Mouse (Mus musculus) hindbrain, embryonic 13.5 days (tissue): Measurements from ENCODE around the gene Hdgfl2. TPM values are rescaled to one million over a fixed set of nuclear protein-coding genes. Genes with fewer than 3 reads are reported as not detected.
A peak's percentile ranks its signal among the peaks of the same experiment; 100 is the strongest.

Experiments
- ATAC-seq: fragments of 200-750 bp; cut with Nextera tagmentation; 2 replicates; pipeline ENCODE4 v1.8.0; 2017; ENCODE audit warnings: moderate TSS enrichment; ENCODE audit not compliant: low FRiP score
- H3K27ac ChIP-seq: fragments of 300-500 bp; sonication (generic); 2 replicates; pipeline ENCODE4 v1.5.1; 2015; ENCODE audit warnings: inconsistent platforms, mild to moderate bottlenecking, moderate library complexity
- H3K27me3 ChIP-seq: fragments of 300-500 bp; sonication (generic); 2 replicates; pipeline ENCODE4 v1.6.1; 2015; ENCODE audit warnings: mild to moderate bottlenecking, inconsistent platforms
- H3K36me3 ChIP-seq: fragments of 300-500 bp; sonication (generic); 2 replicates; pipeline ENCODE4 v1.6.1; 2015; ENCODE audit warnings: mild to moderate bottlenecking, inconsistent platforms
- H3K4me1 ChIP-seq: fragments of 300-500 bp; sonication (generic); replicated peaks from 2 replicates; pipeline ENCODE4 v1.6.1; 2015; ENCODE audit warnings: inconsistent platforms
- H3K4me2 ChIP-seq: fragments of 300-500 bp; sonication (generic); 2 replicates; pipeline ENCODE4 v1.6.1; 2015; ENCODE audit warnings: inconsistent platforms, mild to moderate bottlenecking, moderate library complexity
- H3K4me3 ChIP-seq: fragments of 300-500 bp; sonication (generic); 2 replicates; pipeline ENCODE4 v1.5.1; 2015; ENCODE audit warnings: mild to moderate bottlenecking, inconsistent platforms
- H3K9ac ChIP-seq: fragments of 300-500 bp; sonication (generic); 2 replicates; pipeline ENCODE4 v1.6.1; 2015; ENCODE audit warnings: mild to moderate bottlenecking, inconsistent platforms
- H3K9me3 ChIP-seq: fragments of 300-500 bp; sonication (generic); 2 replicates; pipeline ENCODE4 v1.6.1; 2016; ENCODE audit warnings: inconsistent platforms
- WGBS: fragments of 180-500 bp; shearing (Covaris S2); methylation state at CpG from one replicate; pipeline ENCODE4 v1.1.7; 2015; 5-methylcytosine and 5-hydroxymethylcytosine counted together
- polyA plus RNA-seq: library from polyadenylated mRNA; unstranded; fragments of >200 nt; fragmentation: Nextera tagmentation; extraction: Ambion mirVana; gene quantifications from 2 replicates; pipeline ENCODE4 v1.2.1, GENCODE M21; 2015

The Hdgfl2 gene
- polyA plus RNA-seq, 1 experiment from 2014 or later = 150 TPM

DNA sequence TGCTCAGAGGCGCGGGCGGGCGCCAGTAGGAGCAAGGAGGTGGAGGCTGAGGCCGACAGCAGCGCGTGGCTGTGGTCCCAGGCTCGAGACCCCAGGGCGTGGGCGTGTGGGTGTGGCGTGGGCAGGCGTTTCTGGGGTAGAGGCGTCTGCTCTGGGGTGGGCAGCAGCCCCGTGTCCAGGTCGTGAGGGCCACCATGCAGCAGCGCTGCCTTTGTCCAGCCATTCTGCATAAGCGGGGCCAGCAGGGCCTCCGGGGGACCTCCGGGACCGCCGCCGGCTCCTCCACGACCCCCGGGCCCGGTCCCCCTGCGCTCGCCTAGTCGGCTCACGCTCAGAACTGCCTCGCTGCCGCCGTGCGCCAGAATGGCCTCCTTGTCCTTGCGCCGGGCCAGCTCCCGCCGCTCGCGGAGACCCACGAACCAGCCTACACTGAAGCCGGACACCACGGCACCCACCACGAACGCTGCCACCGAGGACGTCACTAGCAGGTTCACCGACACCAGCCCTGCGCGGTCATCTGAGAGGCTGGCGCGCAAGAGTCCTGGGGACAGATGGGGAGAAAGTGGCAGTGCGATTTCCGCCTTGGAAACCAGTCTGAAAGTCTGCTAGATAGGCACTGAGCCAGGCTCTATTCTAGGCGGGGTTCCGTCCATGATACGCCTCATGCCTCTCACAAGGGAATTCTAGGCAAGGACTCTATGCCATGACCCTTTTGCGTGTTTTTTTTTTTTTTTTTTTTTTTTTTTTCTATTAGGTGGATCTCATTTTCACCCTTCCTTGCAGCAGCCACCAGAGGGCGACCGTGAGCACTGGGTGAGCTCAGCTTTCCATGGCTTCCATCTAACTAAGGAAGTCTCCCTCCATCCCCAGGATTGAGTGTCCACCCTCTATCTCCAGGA, 45.2 kb downstream of the Hdgfl2 start:
- H3K4me2 ChIP-seq = peak overlapping the region; percentile 40
- no peak overlapping the region for H3K27ac ChIP-seq
- H3K9me3 ChIP-seq = peaks cover 13% of the 10 kb centered on the region
- no peak overlapping the region; the same call in 1 of the 2 replicates for H3K9ac ChIP-seq
- H3K4me1 ChIP-seq = peaks cover 18% of the 10 kb centered on the region; the same call in 1 of the 2 replicates
- peaks cover 71% of the 10 kb centered on the region for H3K36me3 ChIP-seq
- no peak for ATAC-seq
- peak overlapping the region; percentile 21 for H3K4me3 ChIP-seq
- peaks cover 83% of the 10 kb centered on the region for H3K27me3 ChIP-seq
- 9% methylated on average over 59 of the region's 59 CpGs for WGBS

DNA sequence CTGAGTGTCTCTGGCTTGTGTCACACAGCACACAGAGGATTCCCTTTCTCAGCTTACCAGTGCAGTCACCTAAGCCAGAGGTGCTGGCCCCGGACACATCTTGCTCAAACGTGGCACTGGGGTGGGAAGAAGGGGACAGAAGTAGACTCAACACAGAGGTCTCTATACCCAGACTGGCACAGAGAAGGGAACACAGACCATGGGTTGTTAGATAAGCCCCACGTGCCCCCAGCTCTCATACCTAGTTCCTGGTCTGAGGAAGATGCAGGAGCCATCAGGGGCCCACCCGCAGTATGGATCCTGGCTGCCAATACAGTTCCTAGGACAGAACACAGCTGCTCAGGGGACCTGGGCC, 45.8 kb downstream of the Hdgfl2 start:
- H3K4me3 ChIP-seq = no peak overlapping the region
- peaks cover 12% of the 10 kb centered on the region; the same call in 1 of the 2 replicates for H3K4me1 ChIP-seq
- peaks cover 78% of the 10 kb centered on the region for H3K36me3 ChIP-seq
- H3K27me3 ChIP-seq = peaks cover 77% of the 10 kb centered on the region
- H3K27ac ChIP-seq = no peak overlapping the region
- H3K9ac ChIP-seq = no peak overlapping the region
- WGBS = 90% methylated on average over 4 of the region's 4 CpGs
- ATAC-seq = no peak
- peaks cover 13% of the 10 kb centered on the region for H3K9me3 ChIP-seq
- no peak overlapping the region for H3K4me2 ChIP-seq

DNA sequence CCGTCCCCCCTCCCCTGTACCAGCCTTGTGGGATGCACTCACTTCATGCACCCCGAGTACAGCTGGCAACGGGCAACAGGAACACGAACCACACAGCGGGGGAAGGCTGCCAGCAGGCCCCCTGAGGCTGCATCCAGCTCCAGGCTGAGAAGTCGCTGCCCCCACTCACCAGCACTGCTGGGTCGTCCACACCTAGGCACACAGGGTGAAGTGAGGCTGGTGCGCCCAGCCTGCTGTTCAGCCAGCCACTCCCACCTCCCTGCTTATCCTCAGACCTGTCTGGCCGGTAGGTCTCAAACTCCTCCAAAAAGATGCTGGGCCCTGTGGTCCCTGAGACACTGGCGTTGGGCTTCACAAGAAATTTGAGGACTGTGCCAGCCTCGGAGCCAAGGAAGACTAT, 46.7 kb downstream of the Hdgfl2 start:
- Histone ChIP-seq H3K9me3 (peaks cover 13% of the 10 kb centered on the region), H3K4me1 (peaks cover 8% of the 10 kb centered on the region; the same call in 1 of the 2 replicates), H3K9ac (no peak overlapping the region), H3K4me3 (no peak overlapping the region), H3K4me2 (no peak overlapping the region), H3K36me3 (peaks cover 87% of the 10 kb centered on the region), H3K27ac (no peak overlapping the region), H3K27me3 (peaks cover 67% of the 10 kb centered on the region)
- no peak for ATAC-seq
- WGBS = 73% methylated on average over 11 of the region's 11 CpGs

DNA sequence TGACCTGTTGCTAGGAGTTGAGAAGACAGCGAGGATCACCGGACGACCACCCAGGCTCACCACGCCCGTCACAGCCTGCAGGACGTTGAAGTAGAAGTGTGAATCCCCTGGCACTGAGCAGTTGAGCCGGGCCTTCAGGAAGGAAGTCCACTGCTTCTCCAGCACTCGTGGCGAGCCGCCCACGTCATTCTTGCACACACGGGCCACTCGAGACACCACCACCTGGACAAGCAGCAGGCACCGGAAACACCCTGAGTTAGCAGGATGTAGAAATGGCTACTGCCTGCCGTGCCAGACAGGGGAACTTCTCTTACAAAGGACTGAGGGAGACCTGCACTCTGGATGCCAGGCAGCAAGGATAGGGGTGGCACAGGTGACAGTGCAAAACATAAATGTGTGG, 48.8 kb downstream of the Hdgfl2 start:
- Histone ChIP-seq H3K9ac (peak overlapping the region; percentile 51; the same call in 1 of the 2 replicates), H3K4me1 (peaks cover 12% of the 10 kb centered on the region), H3K36me3 (peaks cover 82% of the 10 kb centered on the region), H3K27ac (no peak overlapping the region), H3K27me3 (peaks cover 47% of the 10 kb centered on the region), H3K4me2 (no peak overlapping the region), H3K4me3 (no peak overlapping the region), H3K9me3 (no peaks in the 10 kb centered on the region; the same call in 1 of the 2 replicates)
- ATAC-seq = no peak
- 90% methylated on average over 15 of the region's 15 CpGs for WGBS

DNA sequence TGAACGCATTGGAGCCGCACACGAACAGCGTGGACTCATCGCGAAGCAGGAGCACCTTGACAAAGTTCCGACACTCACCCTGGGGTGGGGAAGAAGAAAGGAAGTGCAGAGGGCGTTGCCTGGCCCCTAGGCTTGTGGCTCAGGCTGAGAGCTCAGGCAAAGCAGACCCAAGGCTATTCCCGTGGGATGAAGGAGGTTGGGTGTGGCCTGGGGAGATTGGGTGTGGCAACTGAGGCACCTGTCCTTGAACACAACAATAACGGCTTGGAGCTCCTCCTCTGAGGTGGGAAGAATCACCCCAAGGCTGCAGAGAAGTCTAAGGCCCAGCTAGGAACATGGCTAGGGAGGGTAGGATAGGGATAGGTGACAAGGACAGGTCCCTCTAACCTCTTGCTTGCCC, 51.7 kb downstream of the Hdgfl2 start:
- peaks cover 32% of the 10 kb centered on the region for H3K27me3 ChIP-seq
- no peaks in the 10 kb centered on the region for H3K9me3 ChIP-seq
- ATAC-seq = no peak
- WGBS = 90% methylated on average over 10 of the region's 10 CpGs
- H3K4me3 ChIP-seq = no peak overlapping the region
- H3K27ac ChIP-seq = no peak overlapping the region
- H3K4me2 ChIP-seq = no peak overlapping the region
- H3K36me3 ChIP-seq = peaks cover 56% of the 10 kb centered on the region
- peaks cover 28% of the 10 kb centered on the region for H3K4me1 ChIP-seq
- no peak overlapping the region for H3K9ac ChIP-seq

DNA sequence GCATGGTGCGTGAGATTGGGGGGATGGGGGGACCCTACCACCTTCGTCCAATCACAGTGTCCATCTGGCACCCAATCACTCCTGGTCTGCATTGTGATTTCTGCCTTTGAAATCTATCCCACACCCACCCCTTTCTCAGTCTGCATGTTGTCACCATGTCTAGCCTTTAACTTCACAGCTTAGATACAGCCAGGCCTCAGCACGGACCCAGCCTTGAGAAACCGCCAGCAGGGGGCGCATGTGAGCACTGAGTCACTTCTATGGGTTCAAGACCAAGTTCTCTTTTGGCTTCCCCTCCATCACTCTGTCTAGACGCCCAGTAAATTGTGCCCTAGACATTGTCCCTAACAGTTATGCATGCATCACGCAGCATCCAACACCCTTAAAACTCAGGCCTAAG, 52.4 kb downstream of the Hdgfl2 start:
- Histone ChIP-seq H3K27me3 (peaks cover 28% of the 10 kb centered on the region), H3K27ac (no peak overlapping the region), H3K9me3 (no peaks in the 10 kb centered on the region), H3K4me1 (peaks cover 32% of the 10 kb centered on the region), H3K4me2 (no peak overlapping the region), H3K4me3 (no peak overlapping the region), H3K9ac (no peak overlapping the region), H3K36me3 (peaks cover 49% of the 10 kb centered on the region)
- WGBS = 41% methylated on average over 7 of the region's 7 CpGs
- 0 out of 2 replicates have a peak, but pooled peaks have one; percentile 25 for ATAC-seq

DNA sequence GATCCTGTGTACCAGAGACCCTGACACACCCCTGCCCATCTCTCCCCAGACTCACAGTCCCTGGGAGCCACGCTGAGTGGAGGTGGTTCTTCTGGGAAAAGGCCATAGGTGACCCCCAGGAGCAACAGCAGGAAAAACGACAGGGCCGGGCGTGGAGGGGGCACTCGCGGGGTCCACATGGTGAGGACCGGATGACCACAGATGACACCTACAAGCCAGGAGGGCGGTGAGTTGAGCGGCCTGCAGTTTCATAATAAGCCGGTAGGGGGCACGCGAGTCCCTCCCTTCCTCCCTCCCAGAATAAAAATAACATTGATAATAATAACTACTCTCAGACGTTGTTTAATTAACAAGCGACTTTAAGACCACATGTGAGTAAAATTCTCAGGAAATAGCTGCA, 53.2 kb downstream of the Hdgfl2 start:
- no peak for ATAC-seq
- 7% methylated on average over 14 of the region's 14 CpGs for WGBS
- H3K4me2 ChIP-seq = no peak overlapping the region

DNA sequence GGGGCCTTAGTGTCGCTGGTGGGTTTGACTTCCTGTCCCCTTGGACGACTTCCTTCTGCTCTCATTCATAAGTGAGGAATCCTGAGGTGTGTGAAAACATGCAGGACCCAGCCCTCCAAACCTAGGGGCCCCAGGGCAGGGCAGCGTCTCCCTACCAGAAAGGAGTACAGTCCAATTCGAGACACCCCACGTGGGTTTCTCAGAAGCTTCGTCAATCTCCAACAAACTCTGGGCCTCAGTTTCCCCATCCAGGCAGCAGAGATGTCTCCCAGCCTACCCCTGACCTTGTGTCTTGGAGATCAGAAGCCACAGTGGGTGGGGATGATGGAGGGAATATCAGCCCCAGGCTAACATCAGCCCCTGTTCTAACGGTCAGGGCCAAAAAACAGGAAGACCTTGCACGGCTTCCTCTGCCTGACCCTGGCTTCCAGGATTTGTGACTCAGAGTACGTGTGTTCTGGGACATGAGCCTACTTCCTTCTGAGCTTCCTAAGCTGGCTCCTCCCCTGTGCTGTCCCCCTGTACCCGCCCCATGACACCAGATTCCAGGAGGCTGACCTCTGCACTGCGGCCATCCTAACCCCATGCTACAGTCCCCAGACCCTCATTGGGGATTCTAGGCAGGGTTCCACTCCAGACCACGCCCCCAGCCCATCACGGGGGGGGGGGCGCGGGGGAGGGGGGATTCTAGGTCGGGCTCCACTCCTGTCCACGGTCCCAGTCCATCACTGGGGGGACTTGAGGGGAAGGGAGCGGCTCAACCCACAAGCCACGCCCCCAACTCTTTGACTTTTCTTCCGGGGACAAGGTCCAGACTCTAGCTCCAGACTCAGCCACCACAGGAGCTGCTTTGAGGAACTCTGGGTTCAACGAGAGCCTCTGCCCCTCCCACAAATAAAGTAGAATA, 54.3 kb downstream of the Hdgfl2 start:
- Histone ChIP-seq H3K4me1 (peaks cover 51% of the 10 kb centered on the region), H3K36me3 (peaks cover 30% of the 10 kb centered on the region), H3K4me3 (peak overlapping the region; percentile 16; the same call in 1 of the 2 replicates), H3K9me3 (no peaks in the 10 kb centered on the region), H3K4me2 (peak overlapping the region; percentile 44), H3K27ac (peak overlapping the region; percentile 58), H3K27me3 (peaks cover 32% of the 10 kb centered on the region), H3K9ac (peak overlapping the region; percentile 46; the same call in 1 of the 2 replicates)
- ATAC-seq = peak; percentile 18; the same call in 1 of the 2 replicates
- 24% methylated on average over 18 of the region's 21 CpGs for WGBS

More for the DNA sequence above, 53.2 kb downstream of the Hdgfl2 start:
- Histone ChIP-seq H3K27me3 (peaks cover 28% of the 10 kb centered on the region), H3K36me3 (peaks cover 40% of the 10 kb centered on the region), H3K9ac (no peak overlapping the region), H3K9me3 (no peaks in the 10 kb centered on the region), H3K4me1 (peaks cover 40% of the 10 kb centered on the region), H3K4me3 (no peak overlapping the region), H3K27ac (no peak overlapping the region)

DNA sequence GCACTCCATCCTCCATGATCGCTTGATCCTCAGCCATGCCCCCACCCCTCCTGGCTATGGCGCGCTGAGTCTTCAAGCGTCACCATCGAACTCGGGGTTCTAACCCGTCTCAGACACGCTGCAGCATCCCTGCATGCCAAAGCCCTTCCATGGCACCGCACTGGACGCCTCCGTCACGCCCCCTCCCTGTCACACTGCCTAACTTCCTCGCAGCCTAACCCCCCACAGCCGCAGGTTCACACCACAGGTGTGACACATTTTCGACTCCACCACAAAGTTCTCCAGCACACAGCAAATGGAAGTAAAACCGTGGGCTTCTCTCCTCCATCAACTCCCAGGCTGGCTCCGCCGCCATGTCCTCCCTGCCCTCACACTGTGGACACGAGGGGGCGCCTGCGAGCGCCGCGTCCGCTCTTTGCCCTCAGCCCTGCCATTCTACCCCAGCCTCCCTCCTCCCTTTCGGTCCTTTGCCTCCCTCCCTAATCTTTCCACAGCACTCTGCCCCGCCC, 55.1 kb downstream of the Hdgfl2 start:
- 0 out of 2 replicates have a peak overlapping the region, but pooled peaks have one; percentile 29 for H3K9ac ChIP-seq
- H3K4me1 ChIP-seq = peaks cover 59% of the 10 kb centered on the region
- peak overlapping the region; percentile 44 for H3K4me2 ChIP-seq
- peak overlapping the region; percentile 16; the same call in 1 of the 2 replicates for H3K4me3 ChIP-seq
- peaks cover 37% of the 10 kb centered on the region for H3K27me3 ChIP-seq
- peaks cover 22% of the 10 kb centered on the region for H3K36me3 ChIP-seq
- no peaks in the 10 kb centered on the region for H3K9me3 ChIP-seq
- 2% methylated on average over 27 of the region's 27 CpGs for WGBS
- no peak overlapping the region for H3K27ac ChIP-seq
- ATAC-seq = no peak

DNA sequence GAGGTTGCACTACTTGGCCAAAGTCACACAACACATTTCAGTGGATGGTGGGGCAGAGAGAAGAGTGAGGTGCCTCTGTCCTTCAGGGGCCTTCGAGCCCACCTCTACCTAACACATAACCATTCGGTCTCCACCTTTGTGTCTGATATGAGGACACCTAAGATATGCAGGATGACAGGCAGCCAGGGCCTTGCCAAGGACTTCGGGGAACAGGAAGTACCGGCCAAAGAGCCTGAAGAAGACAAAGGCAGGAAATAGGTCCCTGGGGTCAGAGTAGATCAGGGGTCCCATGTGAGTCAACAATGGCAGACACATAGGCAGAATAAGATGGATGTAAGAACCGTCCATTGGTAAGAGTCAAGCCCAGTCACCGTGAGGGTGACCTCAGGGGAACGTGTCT, 57.1 kb downstream of the Hdgfl2 start:
- peaks cover 50% of the 10 kb centered on the region for H3K27me3 ChIP-seq
- H3K4me1 ChIP-seq = peaks cover 71% of the 10 kb centered on the region
- no peak overlapping the region for H3K27ac ChIP-seq
- peaks cover 1% of the 10 kb centered on the region; the same call in 1 of the 2 replicates for H3K36me3 ChIP-seq
- H3K9me3 ChIP-seq = no peaks in the 10 kb centered on the region
- H3K9ac ChIP-seq = no peak overlapping the region
- H3K4me3 ChIP-seq = no peak overlapping the region
- ATAC-seq = no peak
- no peak overlapping the region for H3K4me2 ChIP-seq
- WGBS = 88% methylated on average over 7 of the region's 7 CpGs

DNA sequence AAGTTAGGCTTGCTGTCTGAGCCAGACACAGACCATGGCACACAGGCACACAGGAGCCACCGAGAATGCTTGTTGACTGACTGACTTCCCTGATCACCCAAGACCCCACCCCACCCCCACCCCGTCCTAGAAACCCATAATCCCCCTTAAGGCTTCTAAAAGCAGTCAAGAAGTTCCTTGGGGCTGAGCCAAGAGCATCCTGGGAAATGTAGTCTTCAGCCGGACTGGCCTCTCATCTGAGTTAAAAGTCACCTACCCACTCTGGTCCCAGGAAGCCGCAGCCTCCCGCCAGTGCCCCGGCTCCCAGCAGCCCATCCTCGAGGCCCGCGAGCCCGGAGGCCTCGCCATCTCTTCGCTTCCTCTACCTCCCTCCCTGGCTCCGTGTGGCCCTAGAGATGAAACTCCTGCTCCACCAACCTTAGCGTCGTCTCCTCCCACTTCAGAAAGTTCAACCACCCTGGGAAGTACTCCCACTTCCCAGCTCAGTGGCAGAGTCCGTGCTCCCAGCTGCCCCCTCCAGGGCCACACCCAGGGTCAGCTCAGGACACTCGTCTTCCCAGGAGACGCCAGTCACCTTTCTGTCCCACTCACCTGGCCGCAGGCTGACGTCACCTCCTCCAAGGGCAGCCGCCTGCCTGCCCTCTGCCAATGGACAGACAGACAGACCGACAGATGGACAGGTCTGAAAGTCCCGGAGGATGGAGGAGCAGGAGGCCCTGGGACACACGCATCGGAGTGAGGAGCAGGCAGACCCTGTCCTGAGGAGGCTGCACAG, 58.6 kb downstream of the Hdgfl2 start:
- no peaks in the 10 kb centered on the region for H3K36me3 ChIP-seq
- no peaks in the 10 kb centered on the region for H3K9me3 ChIP-seq
- peaks cover 53% of the 10 kb centered on the region for H3K27me3 ChIP-seq
- peak overlapping the region; percentile 81 for H3K4me3 ChIP-seq
- H3K4me1 ChIP-seq = peaks cover 82% of the 10 kb centered on the region
- H3K9ac ChIP-seq = peak overlapping the region; percentile 96
- ATAC-seq = no peak
- WGBS = 17% methylated on average over 25 of the region's 25 CpGs
- H3K4me2 ChIP-seq = peak overlapping the region; percentile 78
- no peak overlapping the region for H3K27ac ChIP-seq
